24 mouse cellular contexts compared by ENCODE assay signal in the genomic region with DNA sequence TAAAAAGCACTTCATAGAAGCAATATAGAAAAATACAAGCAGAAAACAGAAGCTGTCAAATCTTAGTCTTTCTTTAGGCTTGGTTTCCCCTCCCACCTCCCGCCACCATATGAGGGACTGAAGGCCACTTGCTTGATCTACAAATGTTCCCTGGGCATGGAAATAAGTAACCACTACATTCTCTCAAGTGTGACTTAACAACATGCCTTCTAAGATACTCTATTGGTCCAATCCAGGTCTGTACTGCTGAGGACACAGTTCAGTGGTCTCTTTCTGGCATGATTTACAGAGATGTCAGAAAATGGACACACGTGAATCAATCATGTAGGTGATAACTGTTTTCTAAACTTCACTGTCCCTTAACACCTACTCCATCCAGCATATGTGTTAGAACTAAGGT.
"Had no signal": no experiment of that assay in that cellular context is flagged by ENCODE, and none has a peak within 500 bp of the region (broad histone marks: within the 10 kb centered on the region; RNA-seq: fewer than 3 reads in every experiment).

No protein-coding gene starts in this region.

- H3K4me1 ChIP-seq: heart, embryonic 10.5 days; heart, embryonic 12.5 days; hindbrain, embryonic 10.5 days; hindbrain, embryonic 12.5 days; intestine, embryonic 15.5 days; limb, embryonic 13.5 days; limb, embryonic 15.5 days; liver, embryonic 12.5 days had no signal

- H3K27ac ChIP-seq: gastrocnemius, adult 2 months; heart, adult 2 months; heart, embryonic 10.5 days; hindbrain, embryonic 10.5 days; hindbrain, embryonic 12.5 days; hindbrain, embryonic 14.5 days; intestine, embryonic 15.5 days; limb, embryonic 13.5 days; limb, embryonic 15.5 days; liver, embryonic 12.5 days; liver, embryonic 14.5 days had no signal

- ATAC-seq: forebrain, embryonic 16.5 days; hindbrain, embryonic 16.5 days; inflammation-experienced regulatory T-cells, adult 6 months; intestine, embryonic 15.5 days; intestine, postnatal 0 days; liver, embryonic 12.5 days had no signal

- H3K9ac ChIP-seq: heart, embryonic 12.5 days; hindbrain, embryonic 12.5 days; hindbrain, embryonic 14.5 days; intestine, embryonic 15.5 days; limb, embryonic 13.5 days; limb, embryonic 15.5 days; liver, embryonic 12.5 days; liver, embryonic 14.5 days had no signal

- H3K27me3 ChIP-seq: heart, embryonic 12.5 days; hindbrain, embryonic 12.5 days; intestine, embryonic 15.5 days; limb, embryonic 13.5 days; limb, embryonic 15.5 days; liver, embryonic 12.5 days had no signal

- H3K36me3 ChIP-seq: intestine, embryonic 15.5 days had no signal

- H3K9me3 ChIP-seq: heart, embryonic 10.5 days; heart, embryonic 12.5 days; hindbrain, embryonic 10.5 days; hindbrain, embryonic 12.5 days; intestine, embryonic 15.5 days; limb, embryonic 13.5 days; limb, embryonic 15.5 days; liver, embryonic 12.5 days had no signal

- DNase-seq: gastrocnemius, adult 2 months; gastrocnemius, postnatal 10 days; gastrocnemius, postnatal 25 days; heart, adult 2 months; heart, postnatal 10 days; heart, postnatal 4 days; layer of hippocampus, adult 9-11 months; layer of hippocampus, postnatal 36 days; left cerebral cortex, postnatal 4 days; lung, adult 18-20 months had no signal

- H3K4me2 ChIP-seq: heart, embryonic 12.5 days; hindbrain, embryonic 12.5 days; hindbrain, embryonic 14.5 days; intestine, embryonic 15.5 days; limb, embryonic 13.5 days; limb, embryonic 15.5 days; liver, embryonic 12.5 days had no signal

- H3K4me3 ChIP-seq: gastrocnemius, adult 2 months; heart, adult 2 months; heart, embryonic 10.5 days; heart, embryonic 12.5 days; hindbrain, embryonic 10.5 days; hindbrain, embryonic 12.5 days; intestine, embryonic 15.5 days; limb, embryonic 13.5 days; limb, embryonic 15.5 days; liver, embryonic 12.5 days had no signal
